Mouse (Mus musculus): Measurements from ENCODE around the gene Nhlh2.
A peak's percentile ranks its signal among the peaks of the same experiment; 100 is the strongest.

The Nhlh2 gene

DNA sequence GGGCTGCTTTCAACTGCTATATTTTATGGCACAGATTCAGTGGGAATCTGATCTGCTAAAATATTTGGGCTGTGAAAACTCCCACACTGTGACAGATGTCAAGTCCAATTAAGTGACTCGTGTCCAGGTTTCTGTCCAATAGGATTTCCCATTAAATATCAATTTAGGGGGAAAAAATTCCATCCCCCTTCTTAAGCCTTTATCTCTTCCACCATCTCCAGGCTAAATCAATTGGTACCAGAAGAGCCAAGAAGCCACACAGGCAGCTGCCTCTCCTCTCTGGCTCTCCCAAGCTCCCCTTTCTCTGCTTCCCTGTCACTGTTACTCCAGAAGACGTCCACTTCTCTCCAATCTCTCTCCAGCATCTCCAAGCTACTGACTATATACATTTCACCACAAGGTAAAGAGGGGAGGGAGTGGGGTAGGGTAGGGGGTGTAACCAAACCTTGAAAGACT lies at the start of gene Nhlh2:
Gene Nhlh2 (plus strand): TSS at position 151 of the 456 bp plus-strand sequence.
- DNase-seq (ENCODE audit: low read depth, low spot score), result peak; percentile 60

GRCm38 (mm10) chr3:101961146-101961835 lies 48.6 kb upstream of the Nhlh2 start:
- DNase-seq (ENCODE audit: low read depth, low spot score), result no peak

DNA sequence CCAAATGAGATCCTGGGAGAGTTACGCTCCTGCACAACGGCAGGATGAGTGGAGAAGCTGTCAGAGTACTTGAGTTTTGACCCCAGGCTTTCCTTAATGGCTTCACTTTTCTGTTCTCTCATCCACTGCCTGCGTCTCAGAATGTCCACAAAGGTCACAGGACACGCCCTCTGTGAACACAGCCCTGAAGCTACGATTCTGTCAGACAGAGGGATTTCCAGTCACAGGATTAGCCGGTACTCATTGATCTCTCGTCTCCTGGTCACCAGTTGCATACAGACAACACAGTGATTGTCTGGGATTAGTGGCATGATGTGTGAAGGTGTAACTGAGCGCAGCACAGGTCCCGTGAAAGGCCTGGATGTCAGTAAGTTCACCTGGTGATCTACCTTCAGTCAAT lies 46.4 kb upstream of the Nhlh2 start:
- DNase-seq (ENCODE audit: low read depth, low spot score), result no peak

GRCm38 (mm10) chr3:101964352-101964751 lies 45.5 kb upstream of the Nhlh2 start:
- DNase-seq (ENCODE audit: low read depth, low spot score), result no peak

DNA sequence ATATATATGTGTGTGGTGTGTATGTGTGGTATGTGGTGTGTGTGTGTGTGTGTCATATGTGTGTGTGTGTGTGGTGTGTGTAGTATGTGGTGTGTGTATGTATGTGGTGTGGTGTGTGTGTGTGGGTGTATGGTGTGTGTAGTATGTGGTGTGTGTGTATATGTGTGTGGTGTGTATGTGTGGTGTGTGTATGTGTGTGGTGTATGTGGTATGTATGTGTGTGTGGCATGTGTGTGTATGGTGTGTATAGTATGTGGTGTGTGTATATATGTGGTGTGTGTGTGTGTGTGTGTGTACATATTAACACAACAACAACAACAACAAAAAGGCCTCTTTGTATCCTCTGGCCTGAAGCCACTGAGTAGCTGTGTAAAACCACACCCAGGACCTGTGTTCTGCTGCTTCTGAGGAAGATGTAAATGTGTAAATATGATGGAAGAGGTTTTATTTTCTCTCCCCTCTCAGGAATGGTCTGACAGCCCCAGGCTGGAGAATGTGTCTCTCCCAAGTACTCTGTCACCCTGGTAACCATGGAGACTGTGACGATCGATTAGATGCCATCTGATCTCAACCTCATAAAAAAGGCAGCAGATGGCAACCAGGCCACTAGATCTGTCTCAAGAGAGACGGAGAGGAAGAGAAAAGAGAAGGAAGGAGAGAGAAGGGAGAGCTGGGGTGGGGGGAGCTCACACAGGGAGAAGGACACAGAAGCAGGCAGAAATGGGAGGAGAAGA lies 42.9 kb upstream of the Nhlh2 start:
- DNase-seq (ENCODE audit: low read depth, low spot score), result peak; percentile 43

GRCm38 (mm10) chr3:101975337-101975736 lies 34.5 kb upstream of the Nhlh2 start:
- no peak for DNase-seq (ENCODE audit: low read depth, low spot score)

GRCm38 (mm10) chr3:101978299-101978994 lies 31.4 kb upstream of the Nhlh2 start:
- DNase-seq (ENCODE audit: low read depth, low spot score), result peak; percentile 60

GRCm38 (mm10) chr3:101983917-101984316 lies 26.0 kb upstream of the Nhlh2 start:
- DNase-seq (ENCODE audit: low read depth, low spot score), result peak; percentile 41

DNA sequence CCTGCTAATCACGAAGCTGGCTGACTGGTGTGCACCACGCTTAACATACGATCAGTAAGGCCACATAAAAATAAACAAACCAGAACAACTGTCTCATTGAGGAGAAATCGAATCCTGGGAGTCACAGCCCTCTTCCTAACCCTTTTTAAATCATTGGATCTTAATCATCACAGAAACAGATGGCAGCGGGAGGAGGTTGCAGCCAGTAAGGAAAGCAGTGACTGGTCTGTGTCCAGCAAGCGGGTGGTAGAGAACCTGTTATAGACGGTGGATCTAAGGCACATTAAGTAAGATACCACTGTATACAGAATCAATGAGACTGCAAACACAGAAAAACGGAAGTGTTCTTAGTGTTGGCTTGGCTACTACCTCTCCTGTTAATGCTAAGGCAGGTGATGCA lies 24.2 kb upstream of the Nhlh2 start:
- peak; percentile 53 for DNase-seq (ENCODE audit: low read depth, low spot score)

GRCm38 (mm10) chr3:101990136-101990535 lies 19.7 kb upstream of the Nhlh2 start:
- DNase-seq (ENCODE audit: low read depth, low spot score), result no peak

DNA sequence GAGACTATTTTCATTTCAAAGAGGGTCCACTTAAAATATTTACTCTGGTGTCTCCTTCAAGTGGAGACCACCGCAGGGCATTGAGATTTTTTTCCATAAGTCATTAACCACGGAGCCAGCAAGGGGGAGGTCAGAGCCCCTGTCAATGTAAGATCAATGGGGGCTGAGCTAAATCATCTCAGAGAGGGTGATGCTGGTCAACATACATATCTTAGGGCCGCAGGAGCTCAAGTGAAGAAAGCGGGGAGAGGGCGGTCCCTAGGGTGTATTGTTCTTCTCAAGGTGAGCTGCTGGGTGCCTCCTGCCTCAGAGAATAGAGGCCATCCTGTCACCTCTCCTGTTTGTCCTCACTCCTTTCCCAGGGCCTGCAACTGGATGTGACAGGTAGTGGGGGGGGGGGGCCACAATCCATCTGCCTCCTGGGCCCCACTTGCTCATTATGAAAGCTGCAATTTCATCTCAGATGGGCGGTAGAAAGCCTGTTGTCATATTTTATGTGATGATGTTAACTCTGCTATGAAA lies 18.8 kb upstream of the Nhlh2 start:
- no peak for DNase-seq (ENCODE audit: low read depth, low spot score)

DNA sequence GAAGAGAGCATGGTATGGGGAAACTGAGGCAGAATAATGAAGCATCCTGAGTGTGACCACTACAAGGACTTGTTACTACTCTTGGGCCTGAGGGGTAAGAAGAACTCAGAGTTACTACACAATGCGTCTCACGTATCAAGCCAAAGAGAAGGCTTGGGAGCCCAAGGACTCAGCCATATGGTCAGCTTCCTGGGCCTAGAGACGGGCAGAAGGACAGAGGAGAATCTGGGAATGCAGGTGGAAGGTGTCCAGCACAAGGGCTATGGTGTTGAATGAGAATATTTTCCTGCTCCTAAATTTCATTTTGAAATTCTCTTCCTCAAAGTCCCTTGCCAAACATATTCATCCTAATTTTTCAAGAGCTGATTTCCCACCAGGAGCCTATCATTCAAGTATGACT lies 12.0 kb upstream of the Nhlh2 start:
- peak; percentile 73 for DNase-seq (ENCODE audit: low read depth, low spot score)

DNA sequence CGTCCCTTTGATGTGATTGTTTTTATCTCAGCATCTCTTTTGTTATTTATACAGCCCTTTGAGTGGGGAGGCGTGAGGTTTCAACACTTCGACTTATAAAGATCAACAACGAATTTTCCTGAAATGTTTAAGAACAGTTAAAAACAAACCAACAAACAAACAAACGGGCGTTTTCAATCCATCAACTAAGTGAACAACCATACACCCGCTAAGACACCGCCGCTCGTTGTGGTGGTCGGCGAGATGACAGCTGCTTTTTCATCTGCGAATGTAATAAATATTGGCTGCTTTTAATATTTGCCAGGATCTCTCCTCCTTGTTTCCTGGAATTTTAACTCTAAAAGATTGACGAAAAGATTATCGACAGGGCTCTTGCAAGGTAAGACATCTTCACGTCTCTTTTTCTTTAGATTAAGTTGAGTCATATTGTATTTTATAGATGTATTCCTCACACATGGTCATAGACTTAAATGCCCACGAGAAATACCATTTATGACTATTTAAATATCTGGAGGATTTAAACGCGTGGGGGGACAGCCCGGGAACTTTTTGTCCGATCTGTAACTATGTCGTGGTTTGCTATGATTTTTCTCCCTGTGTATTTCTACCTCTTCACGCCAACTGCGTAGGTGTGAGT lies 923 bp downstream of the Nhlh2 start:
- DNase-seq (ENCODE audit: low read depth, low spot score), result peak; percentile 5

DNA sequence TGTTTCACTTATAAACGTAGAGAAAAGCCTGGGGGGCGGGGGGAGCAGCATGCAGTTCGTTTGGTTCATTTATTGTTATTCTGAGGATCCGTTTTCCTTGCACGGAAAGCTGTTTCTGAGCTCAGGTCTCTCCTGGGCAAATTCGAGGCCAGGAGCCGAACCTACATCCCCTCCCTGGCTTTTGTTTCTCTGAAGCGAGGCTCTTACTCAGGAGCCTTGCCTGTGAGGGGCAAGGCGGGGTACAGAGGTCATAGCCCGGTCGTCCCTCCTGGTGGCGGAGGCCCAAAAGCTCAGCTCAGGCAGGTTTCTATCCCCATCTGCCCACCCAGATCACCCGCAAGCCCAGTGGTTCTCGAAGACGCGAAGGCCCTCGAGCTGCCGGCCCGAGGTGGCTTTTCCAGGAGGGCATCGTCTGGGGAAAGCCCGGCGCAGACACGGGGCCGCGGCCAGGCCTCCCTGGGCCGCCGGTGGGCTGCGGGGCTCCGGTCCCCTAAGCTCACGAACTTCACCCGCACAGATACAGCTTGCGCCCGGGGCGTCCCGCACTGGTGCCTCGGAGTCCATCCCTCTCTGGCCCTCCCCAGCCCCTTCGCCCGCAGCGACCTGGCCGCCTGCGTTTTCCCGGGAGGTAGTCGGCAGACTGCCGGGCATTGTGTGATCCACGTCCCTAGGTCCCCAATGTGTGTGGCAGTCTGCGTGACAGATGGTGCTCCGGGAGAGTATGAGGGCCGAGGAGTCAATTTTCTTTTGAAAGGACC lies 1.6 kb downstream of the Nhlh2 start:
- peak; percentile 84 for DNase-seq (ENCODE audit: low read depth, low spot score)

GRCm38 (mm10) chr3:102012076-102012610 lies 2.3 kb downstream of the Nhlh2 start:
- peak; percentile 37 for DNase-seq (ENCODE audit: low read depth, low spot score)

- peak; percentile 95 for DNase-seq (ENCODE audit: low read depth, low spot score)
Measured at GRCm38 (mm10) chr3:102012611-102013211, 2.8 kb downstream of the Nhlh2 start.

GRCm38 (mm10) chr3:102020604-102021003 lies 10.7 kb downstream of the Nhlh2 start:
- DNase-seq (ENCODE audit: low read depth, low spot score), result no peak

DNA sequence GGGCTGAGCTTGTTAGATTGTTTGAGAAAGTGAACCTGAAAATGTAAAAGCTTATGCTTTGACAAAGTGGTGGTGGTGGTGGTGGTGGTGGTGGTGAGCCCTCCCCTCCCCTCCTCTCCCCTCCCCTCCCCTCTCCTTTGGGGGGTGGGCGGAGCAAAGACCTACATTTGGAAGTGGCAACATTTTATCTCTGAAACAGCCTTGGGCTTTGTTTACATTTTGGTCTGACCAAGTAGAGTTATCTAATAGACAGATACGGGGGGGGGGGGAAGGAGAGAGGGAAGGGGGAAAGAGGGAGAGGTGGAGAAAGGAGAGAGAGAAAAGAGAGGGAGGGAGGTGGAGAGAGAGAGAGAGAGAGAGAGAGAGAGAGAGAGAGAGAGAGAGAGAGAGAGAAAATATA lies 12.8 kb downstream of the Nhlh2 start:
- no peak for DNase-seq (ENCODE audit: low read depth, low spot score)

- DNase-seq (ENCODE audit: low read depth, low spot score), result no peak
Measured at GRCm38 (mm10) chr3:102023337-102023736, 13.5 kb downstream of the Nhlh2 start.

DNA sequence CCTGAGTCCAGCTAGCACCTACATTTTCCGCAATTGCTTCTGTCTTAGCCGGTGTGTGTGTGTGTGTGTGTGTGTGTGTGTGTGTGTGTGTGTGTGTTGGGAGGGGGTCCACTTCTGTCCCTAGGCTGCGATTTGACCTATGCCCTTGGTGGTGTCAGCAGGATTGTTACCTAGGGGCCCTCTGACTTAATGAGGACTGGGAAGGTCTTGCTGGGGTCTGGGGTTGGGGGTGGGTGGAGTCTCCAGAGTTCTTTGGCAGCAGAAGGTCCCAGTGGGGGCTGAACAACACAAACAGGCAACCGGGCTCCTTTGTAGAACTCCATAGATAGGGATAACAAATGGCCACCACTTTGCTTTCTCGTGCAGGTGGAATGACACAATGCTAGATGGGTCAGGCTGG lies 14.0 kb downstream of the Nhlh2 start:
- no peak for DNase-seq (ENCODE audit: low read depth, low spot score)
